Mouse (Mus musculus) liver, embryonic 16.5 days (tissue): ENCODE results near the gene Arrdc4. TPM values are rescaled to one million over a fixed set of nuclear protein-coding genes. Genes with fewer than 3 reads are reported as not detected.
A peak's percentile ranks its signal among the peaks of the same experiment; 100 is the strongest.

Experiments
- ATAC-seq: fragments of 200-750 bp; cut with Nextera tagmentation; 2 replicates; pipeline ENCODE4 v1.8.0; 2017; ENCODE audit warnings: low read depth, mild to moderate bottlenecking, moderate number of reproducible peaks, moderate library complexity
- H3K27ac ChIP-seq: fragments of 300-500 bp; sonication (generic); 2 replicates; pipeline ENCODE4 v1.5.1; 2014; ENCODE audit warnings: mild to moderate bottlenecking, low read length
- H3K27me3 ChIP-seq: fragments of 300-500 bp; sonication (generic); 2 replicates; pipeline ENCODE4 v1.6.1; 2014; ENCODE audit warnings: low read depth, low read length, mixed read lengths; ENCODE audit not compliant: control insufficient read depth, insufficient read depth
- H3K36me3 ChIP-seq: fragments of 300-500 bp; sonication (generic); 2 replicates; pipeline ENCODE4 v1.6.1; 2014; ENCODE audit warnings: mild to moderate bottlenecking; ENCODE audit not compliant: control insufficient read depth, insufficient read depth
- H3K4me1 ChIP-seq: fragments of 300-500 bp; sonication (generic); 2 replicates; pipeline ENCODE4 v1.6.1; 2014; ENCODE audit warnings: low read depth, low read length, mixed read lengths; ENCODE audit not compliant: control insufficient read depth
- H3K4me2 ChIP-seq: fragments of 300-500 bp; sonication (generic); 2 replicates; pipeline ENCODE4 v1.6.1; 2014; ENCODE audit warnings: low read depth, low read length, mixed read lengths
- H3K4me3 ChIP-seq: fragments of 300-500 bp; sonication (generic); 2 replicates; pipeline ENCODE4 v1.5.1; 2014; ENCODE audit warnings: low read depth, mild to moderate bottlenecking, low read length
- H3K9ac ChIP-seq: fragments of 300-500 bp; sonication (generic); 2 replicates; pipeline ENCODE4 v1.6.1; 2014; ENCODE audit warnings: low read depth, low read length
- H3K9me3 ChIP-seq: fragments of 300-500 bp; sonication (generic); replicated peaks from 2 replicates; pipeline ENCODE4 v1.6.1; 2016; ENCODE audit warnings: low read length; ENCODE audit not compliant: control insufficient read depth
- WGBS: fragments of 180-500 bp; shearing (Covaris S2); extraction: QIAGEN DNeasy Blood & Tissue Kit; methylation state at CpG from one replicate; pipeline ENCODE4 v1.1.7; 2014; ENCODE audit not compliant: insufficient replicate concordance; 5-methylcytosine and 5-hydroxymethylcytosine counted together
- polyA plus RNA-seq: library from polyadenylated mRNA; unstranded; fragments of >200 nt; fragmentation: Nextera tagmentation; extraction: Ambion mirVana; gene quantifications from 2 replicates; pipeline ENCODE4 v1.2.1, GENCODE M21; 2015

Gene Arrdc4
- polyA plus RNA-seq, result 2.7 and 3.5 TPM in 2 replicates

DNA sequence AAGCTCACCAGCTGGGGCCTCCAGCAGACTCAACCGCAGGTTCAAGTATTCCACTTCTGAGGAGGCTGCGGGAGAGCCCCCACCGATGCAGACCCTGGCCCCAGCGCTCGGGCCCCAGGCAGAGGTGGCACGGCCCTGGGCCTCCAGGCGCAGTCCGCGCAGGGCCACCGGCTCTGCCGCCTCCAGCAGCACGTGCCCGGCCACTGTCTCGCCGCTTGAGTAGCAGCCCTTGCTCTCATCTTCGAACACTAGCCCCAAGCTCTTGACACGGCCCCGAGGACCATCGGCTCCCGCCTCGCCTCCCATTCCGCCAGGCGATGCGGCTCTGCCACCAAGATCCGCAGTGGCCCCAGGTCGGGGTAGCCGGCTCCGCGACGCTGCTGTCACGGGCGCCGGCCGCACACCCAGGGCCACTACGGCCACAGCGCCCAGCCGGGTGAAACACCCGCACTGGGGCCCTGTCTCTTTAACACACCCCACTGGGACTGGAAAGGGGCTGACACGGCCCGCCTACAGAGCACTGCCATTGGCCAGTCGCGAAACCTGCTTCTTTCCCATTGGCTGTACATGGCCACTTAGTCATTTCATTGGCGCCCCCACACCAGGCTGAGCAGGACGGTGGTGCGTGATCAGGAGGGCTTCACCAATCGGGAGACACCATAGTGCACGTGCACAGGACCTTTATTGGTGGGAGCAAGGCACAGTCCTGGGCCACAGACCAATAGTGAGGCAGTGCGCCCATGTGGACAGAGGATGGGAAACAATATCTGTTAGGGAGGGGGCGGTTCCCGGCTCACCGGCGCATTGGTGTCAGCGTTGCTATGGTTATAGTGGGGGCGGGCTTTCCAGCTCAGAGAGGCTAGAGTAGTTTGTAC is at the start of gene Arrdc4:
Arrdc4 (minus strand) TSS at position 481 of the 875 bp plus-strand sequence.
- 0 out of 2 replicates have a peak within 1 kb of the TSS, but pooled peaks have one; percentile 5 for H3K27ac ChIP-seq
- H3K4me3 ChIP-seq, result peak within 1 kb of the TSS; percentile 66
- under 1% methylated on average over 54 of the region's 54 CpGs for WGBS
- H3K27me3 ChIP-seq, result no peaks in the 10 kb centered on the region
- no peaks in the 10 kb centered on the region for H3K36me3 ChIP-seq
- H3K4me1 ChIP-seq, result peaks cover 4% of the 10 kb centered on the region; the same call in 1 of the 2 replicates
- peak; percentile 99 for ATAC-seq
- no peaks in the 10 kb centered on the region for H3K9me3 ChIP-seq
- peak within 1 kb of the TSS; percentile 68 for H3K4me2 ChIP-seq
- peak within 1 kb of the TSS; percentile 55 for H3K9ac ChIP-seq

DNA sequence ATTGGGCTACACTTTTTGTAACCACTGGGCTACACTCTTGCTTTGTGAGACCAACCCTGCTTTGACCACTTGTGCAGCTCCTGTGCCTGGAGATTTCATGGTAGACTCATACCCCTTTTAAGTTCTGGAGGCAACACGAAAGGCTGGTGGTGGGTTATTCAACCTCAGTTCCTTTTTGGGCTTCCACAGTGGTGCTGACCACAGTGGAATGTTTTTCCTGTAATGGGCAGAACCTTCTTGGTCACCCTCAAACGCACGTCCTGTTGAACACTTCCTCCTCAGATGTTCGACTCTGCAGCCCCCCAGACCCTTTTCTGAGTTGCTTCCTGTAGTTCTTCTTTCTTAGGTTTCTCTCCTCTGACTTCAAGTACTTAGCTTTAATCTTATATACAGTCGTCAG is 46.5 kb upstream of the Arrdc4 start:
- H3K9ac ChIP-seq, result no peak overlapping the region
- H3K27ac ChIP-seq, result no peak overlapping the region
- H3K4me3 ChIP-seq, result no peak overlapping the region
- H3K4me1 ChIP-seq, result no peaks in the 10 kb centered on the region
- no peaks in the 10 kb centered on the region for H3K27me3 ChIP-seq
- no peak overlapping the region for H3K4me2 ChIP-seq
- WGBS, result 10% methylated on average over 5 of the region's 5 CpGs
- no peaks in the 10 kb centered on the region for H3K9me3 ChIP-seq
- H3K36me3 ChIP-seq, result no peaks in the 10 kb centered on the region
- no peak for ATAC-seq

DNA sequence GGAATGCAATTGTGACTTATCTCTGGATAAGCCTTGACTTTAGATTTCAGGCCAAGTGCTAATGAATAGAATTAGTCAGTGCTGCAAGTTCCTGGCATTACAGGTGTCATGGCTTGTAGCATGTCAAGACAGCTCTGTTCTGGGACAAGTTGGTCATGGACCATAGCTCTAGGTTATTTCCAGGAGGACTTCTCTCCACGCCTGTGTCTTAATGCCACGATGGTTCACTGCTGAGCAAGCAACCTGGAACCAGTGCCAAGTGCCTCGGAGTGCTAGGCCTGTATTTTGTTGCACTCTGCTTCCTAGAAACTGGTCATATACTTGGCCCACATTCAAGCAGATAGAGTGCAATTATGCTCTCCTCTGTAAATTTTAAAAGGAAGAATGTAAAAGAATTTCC is 39.7 kb upstream of the Arrdc4 start:
- no peaks in the 10 kb centered on the region for H3K36me3 ChIP-seq
- ATAC-seq, result no peak
- no peak overlapping the region for H3K27ac ChIP-seq
- no peak overlapping the region for H3K4me2 ChIP-seq
- no peaks in the 10 kb centered on the region for H3K27me3 ChIP-seq
- WGBS, result 56% methylated on average over 3 of the region's 3 CpGs
- no peaks in the 10 kb centered on the region for H3K4me1 ChIP-seq
- no peak overlapping the region for H3K9ac ChIP-seq
- H3K4me3 ChIP-seq, result no peak overlapping the region
- no peaks in the 10 kb centered on the region for H3K9me3 ChIP-seq

DNA sequence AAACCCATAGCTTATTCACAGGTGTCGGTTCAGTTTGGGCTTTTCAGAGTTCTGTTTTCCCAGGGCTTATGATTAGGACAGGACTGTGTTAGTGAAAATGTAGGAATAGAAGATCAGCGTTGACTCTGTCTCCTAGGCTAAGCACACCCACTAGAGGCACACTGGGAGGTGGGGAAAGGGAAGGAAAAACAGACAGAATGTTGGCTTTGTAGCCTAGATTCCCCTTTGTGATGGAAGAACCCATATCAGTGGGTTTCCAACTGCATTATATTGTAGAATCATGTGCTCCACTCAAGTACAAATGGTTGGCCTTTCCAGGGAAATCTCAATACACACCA is 22.7 kb upstream of the Arrdc4 start:
- no peak for ATAC-seq
- H3K4me3 ChIP-seq, result no peak overlapping the region
- no peak overlapping the region for H3K27ac ChIP-seq
- H3K27me3 ChIP-seq, result no peaks in the 10 kb centered on the region
- no peaks in the 10 kb centered on the region for H3K4me1 ChIP-seq
- no peak overlapping the region for H3K4me2 ChIP-seq
- no peak overlapping the region for H3K9ac ChIP-seq
- 62% methylated on average over 2 of the region's 2 CpGs for WGBS
- H3K9me3 ChIP-seq, result no peaks in the 10 kb centered on the region
- no peaks in the 10 kb centered on the region for H3K36me3 ChIP-seq

DNA sequence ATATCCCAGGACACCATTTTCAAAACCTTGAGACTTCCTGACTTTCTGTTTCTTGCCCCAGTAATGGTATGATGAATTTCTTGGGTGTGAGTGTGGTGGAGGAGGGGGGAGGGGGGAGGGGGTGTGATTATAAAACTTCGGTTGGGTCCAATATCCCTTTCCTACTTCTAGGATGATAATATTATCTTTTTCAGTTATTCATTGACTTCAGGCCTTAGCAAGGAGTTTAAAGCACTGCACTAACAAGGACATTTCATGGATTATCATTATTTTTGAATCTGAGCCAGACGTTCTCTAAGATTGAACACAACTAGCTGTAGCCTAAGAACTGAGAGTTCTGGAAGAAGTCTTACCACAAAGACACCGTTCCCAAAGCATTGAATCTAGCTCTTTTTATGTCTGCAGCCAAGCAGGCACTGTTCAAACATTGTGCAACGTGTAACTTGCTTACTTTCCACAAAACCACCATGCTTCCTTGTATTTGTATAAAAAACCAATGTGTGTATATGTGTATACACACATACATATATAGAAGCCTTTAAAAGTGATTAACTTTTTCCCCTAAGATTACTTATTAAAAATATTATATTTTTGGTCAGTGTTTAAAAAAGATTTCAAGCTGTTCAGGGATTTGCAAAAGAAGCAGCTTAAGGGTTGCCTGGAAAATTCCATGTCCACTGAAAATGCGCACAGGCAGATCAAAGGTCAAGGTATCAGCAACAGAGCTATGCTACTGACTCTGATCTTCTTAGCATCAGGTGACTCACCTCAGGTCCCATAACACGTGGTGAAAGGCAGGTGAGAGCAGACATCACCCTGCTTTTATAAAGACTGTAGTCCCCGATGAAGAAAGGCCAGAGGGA is 22.1 kb upstream of the Arrdc4 start:
- no peak for ATAC-seq

DNA sequence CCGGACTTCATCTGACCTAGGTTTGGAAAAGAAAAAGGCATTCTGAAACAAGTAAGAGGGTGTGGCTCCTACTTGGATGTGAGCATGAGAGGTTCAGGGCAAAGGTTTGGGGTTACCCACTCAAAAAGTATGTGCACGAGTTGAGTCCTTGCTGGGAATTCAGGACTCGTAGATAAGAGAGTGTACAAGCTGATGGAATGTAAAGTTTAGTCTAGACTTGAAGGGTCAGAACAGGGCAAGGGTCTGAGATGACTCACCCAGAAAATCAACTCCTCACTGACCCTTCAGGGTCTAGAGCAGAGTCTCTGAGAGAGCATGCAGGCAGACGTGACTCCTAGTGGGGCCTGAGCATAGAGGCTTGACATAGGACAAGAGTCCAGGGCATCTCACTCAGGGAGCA is 16.9 kb upstream of the Arrdc4 start:
- H3K4me3 ChIP-seq, result no peak overlapping the region
- no peak overlapping the region for H3K9ac ChIP-seq
- no peaks in the 10 kb centered on the region for H3K27me3 ChIP-seq
- H3K36me3 ChIP-seq, result no peaks in the 10 kb centered on the region
- H3K4me2 ChIP-seq, result no peak overlapping the region
- 67% methylated on average over 4 of the region's 4 CpGs for WGBS
- no peaks in the 10 kb centered on the region for H3K4me1 ChIP-seq
- no peak for ATAC-seq
- no peak overlapping the region for H3K27ac ChIP-seq
- H3K9me3 ChIP-seq, result no peaks in the 10 kb centered on the region

More for the DNA sequence above, 22.1 kb upstream of the Arrdc4 start:
- no peaks in the 10 kb centered on the region for H3K27me3 ChIP-seq
- no peaks in the 10 kb centered on the region for H3K9me3 ChIP-seq
- no peak overlapping the region for H3K9ac ChIP-seq
- no peak overlapping the region for H3K27ac ChIP-seq
- 52% methylated on average over 7 of the region's 7 CpGs for WGBS
- H3K4me1 ChIP-seq, result no peaks in the 10 kb centered on the region
- H3K4me3 ChIP-seq, result no peak overlapping the region
- H3K36me3 ChIP-seq, result no peaks in the 10 kb centered on the region
- H3K4me2 ChIP-seq, result no peak overlapping the region

DNA sequence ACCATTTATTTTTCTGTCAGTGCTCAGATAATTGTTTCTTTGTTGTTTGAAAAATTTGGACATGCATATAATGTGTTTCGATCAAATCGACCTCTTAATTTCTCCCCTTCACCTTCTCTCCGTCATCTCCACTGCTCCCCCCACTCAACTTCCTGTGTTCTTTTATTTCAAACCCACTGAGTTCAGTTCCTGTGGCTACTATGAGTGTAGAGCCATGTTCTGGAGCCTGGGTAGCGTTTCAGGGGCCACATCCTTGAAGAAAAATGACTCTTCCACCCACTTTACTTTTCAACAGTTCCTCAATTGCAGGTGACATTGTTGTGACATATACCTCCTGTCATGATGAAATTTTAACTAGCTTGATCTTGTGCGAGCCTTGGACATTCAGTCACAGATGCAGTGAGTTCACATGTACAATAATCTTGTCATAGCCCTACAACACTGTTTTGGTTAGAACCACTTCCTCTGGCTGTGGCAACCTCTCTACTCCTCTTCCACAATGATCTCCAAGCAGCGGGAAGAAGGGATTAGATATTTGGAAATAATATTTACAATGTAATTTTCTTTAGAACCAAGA is 10.2 kb upstream of the Arrdc4 start:
- Histone ChIP-seq H3K4me2 (no peak overlapping the region), H3K27ac (no peak overlapping the region), H3K4me1 (no peaks in the 10 kb centered on the region), H3K9ac (no peak overlapping the region), H3K4me3 (no peak overlapping the region), H3K9me3 (no peaks in the 10 kb centered on the region), H3K36me3 (no peaks in the 10 kb centered on the region), H3K27me3 (no peaks in the 10 kb centered on the region)
- WGBS, result 43% methylated on average over 6 of the region's 6 CpGs
- no peak for ATAC-seq

DNA sequence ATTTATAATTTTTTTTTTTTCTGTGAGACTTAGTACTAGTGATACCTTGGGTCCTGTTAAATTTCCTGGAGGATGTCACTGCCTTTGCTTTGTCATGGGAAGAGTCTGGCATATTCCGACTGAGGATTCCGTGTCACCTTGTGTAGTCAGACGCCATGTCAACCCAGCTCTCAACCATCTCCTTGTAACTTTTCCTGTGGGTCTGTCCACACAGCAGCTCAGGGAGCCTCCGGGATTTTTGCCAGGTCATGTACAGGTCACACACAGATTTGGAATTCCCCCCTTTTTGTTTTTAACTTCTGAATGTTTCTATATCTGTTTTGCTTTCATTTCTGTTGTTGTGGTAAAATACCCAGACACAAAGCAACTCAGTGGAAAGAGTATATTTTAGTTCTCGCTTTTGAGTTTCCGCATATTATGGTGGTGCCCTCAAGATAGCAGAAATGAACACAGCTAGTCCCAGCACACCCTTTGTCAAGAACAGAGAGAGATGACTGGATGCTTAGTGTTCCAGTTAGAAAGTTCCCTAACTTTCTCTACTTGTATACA is 7.7 kb upstream of the Arrdc4 start:
- ATAC-seq, result no peak

More for the DNA sequence above, 7.7 kb upstream of the Arrdc4 start:
- WGBS, result 67% methylated on average over 6 of the region's 6 CpGs
- Histone ChIP-seq H3K9me3 (no peaks in the 10 kb centered on the region), H3K36me3 (no peaks in the 10 kb centered on the region), H3K9ac (no peak overlapping the region), H3K4me1 (no peaks in the 10 kb centered on the region), H3K4me2 (no peak overlapping the region), H3K27me3 (no peaks in the 10 kb centered on the region), H3K27ac (no peak overlapping the region), H3K4me3 (no peak overlapping the region)
